In the genomic region with DNA sequence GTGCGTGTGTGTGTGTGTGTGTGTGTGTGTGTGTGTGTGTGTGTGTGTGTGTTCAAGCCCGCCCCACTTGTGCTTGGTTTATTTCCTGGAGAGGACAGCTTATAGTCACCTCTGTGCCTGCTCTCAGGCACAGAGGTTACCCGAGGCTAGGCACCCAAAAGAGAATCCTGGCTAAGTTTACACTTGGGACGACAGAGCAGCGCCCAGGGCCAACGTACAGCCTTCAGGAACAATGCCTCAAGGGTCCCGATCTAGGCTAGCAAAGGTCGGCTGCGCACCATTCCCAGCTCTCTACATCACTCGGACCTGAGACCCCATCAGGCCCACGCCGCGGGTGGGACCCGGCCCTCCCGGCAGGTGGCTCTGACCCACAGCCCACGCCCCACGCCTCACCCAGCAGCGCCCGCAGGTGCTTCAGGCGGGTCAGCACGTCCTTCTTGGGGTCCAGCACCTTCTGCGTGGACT, we compare ENCODE assay signal across 8 mouse cellular contexts. TPM values are rescaled to one million over a fixed set of nuclear protein-coding genes. Genes with fewer than 3 reads are reported as not detected.
A peak's percentile ranks its signal among the peaks of the same experiment; 100 is the strongest.
DNase-seq lines count a peak whose midpoint lies in the region; ATAC-seq and TF ChIP-seq lines count a peak whose summit lies in the region.

No protein-coding gene starts in this region.

- peak overlapping the region; percentile 73 for H3K4me3 ChIP-seq in forebrain, embryonic 15.5 days
- peak overlapping the region; percentile 87 for H3K4me3 ChIP-seq in liver, postnatal 0 days (ENCODE audit: low read depth, low read length)
- peak overlapping the region; percentile 83 for H3K4me3 ChIP-seq in stomach, embryonic 15.5 days (replicated peaks)

- 0% methylated on average over 21 of the region's 22 CpGs for WGBS in forebrain, embryonic 15.5 days
- WGBS in liver, postnatal 0 days (ENCODE audit: insufficient replicate concordance) = under 1% methylated on average over 21 of the region's 22 CpGs
- WGBS in stomach, embryonic 15.5 days = under 1% methylated on average over 22 of the region's 22 CpGs

- TF ChIP-seq CTCF in liver, postnatal 0 days (IDR thresholded peaks at IDR 0.05; ENCODE audit: low read depth) = no peak

- peak; percentile 24 for DNase-seq in left cerebral cortex, adult 11 months (ENCODE audit: low spot score)
- DNase-seq in left cerebral cortex, postnatal 14 days (ENCODE audit: low spot score in 2 of 2) = no peak
- peak; percentile 57 for DNase-seq in T-cell, adult 2 months (ENCODE audit: low spot score)
- DNase-seq in liver, postnatal 0 days = peak; percentile 56
- no peak for DNase-seq in layer of hippocampus, postnatal 36 days
- DNase-seq in right cerebral cortex, postnatal 36 days (ENCODE audit: low spot score in 2 of 2) = no peak

- no peaks in the 10 kb centered on the region for H3K27me3 ChIP-seq in forebrain, embryonic 15.5 days
- H3K27me3 ChIP-seq in liver, postnatal 0 days (ENCODE audit: insufficient read depth, low read length) = no peaks in the 10 kb centered on the region
- H3K27me3 ChIP-seq in stomach, embryonic 15.5 days (replicated peaks) = no peaks in the 10 kb centered on the region

- peak overlapping the region; percentile 22; the same call in 1 of the 2 replicates for H3K27ac ChIP-seq in forebrain, embryonic 15.5 days (replicated peaks)
- peak overlapping the region; percentile 87 for H3K27ac ChIP-seq in liver, postnatal 0 days (ENCODE audit: low read depth)
- H3K27ac ChIP-seq in stomach, embryonic 15.5 days = peak overlapping the region; percentile 63

- intact Hi-C loops in left cerebral cortex, postnatal 14 days (cut with DNase I) = no loop called here

- TF ChIP-seq EP300 in liver, postnatal 0 days (IDR thresholded peaks at IDR 0.05; ENCODE audit: low read depth) = no peak

- no peak; the same call in 1 of the 2 replicates for ATAC-seq in forebrain, embryonic 15.5 days (replicated peaks)
- ATAC-seq in liver, postnatal 0 days = peak; percentile 8
- no peak for ATAC-seq in stomach, embryonic 15.5 days (ENCODE audit: insufficient read depth, low FRiP score, low read depth)

- H3K9me3 ChIP-seq in forebrain, embryonic 15.5 days = no peaks in the 10 kb centered on the region
- no peaks in the 10 kb centered on the region for H3K9me3 ChIP-seq in liver, postnatal 0 days (ENCODE audit: low read length)
- no peaks in the 10 kb centered on the region for H3K9me3 ChIP-seq in stomach, embryonic 15.5 days

- peak overlapping the region; percentile 80 for H3K9ac ChIP-seq in forebrain, embryonic 15.5 days (replicated peaks)
- H3K9ac ChIP-seq in liver, postnatal 0 days (replicated peaks) = peak overlapping the region; percentile 93
- H3K9ac ChIP-seq in stomach, embryonic 15.5 days = peak overlapping the region; percentile 76

- H3K4me1 ChIP-seq in forebrain, embryonic 15.5 days = peaks cover 25% of the 10 kb centered on the region
- peaks cover 20% of the 10 kb centered on the region for H3K4me1 ChIP-seq in liver, postnatal 0 days (ENCODE audit: insufficient read depth)
- H3K4me1 ChIP-seq in stomach, embryonic 15.5 days = no peaks in the 10 kb centered on the region

- peak overlapping the region; percentile 69 for H3K4me2 ChIP-seq in forebrain, embryonic 15.5 days (replicated peaks)
- H3K4me2 ChIP-seq in liver, postnatal 0 days (ENCODE audit: low read depth, low read length) = peak overlapping the region; percentile 76
- H3K4me2 ChIP-seq in stomach, embryonic 15.5 days = peak overlapping the region; percentile 85

- no peaks in the 10 kb centered on the region for H3K36me3 ChIP-seq in forebrain, embryonic 15.5 days
- H3K36me3 ChIP-seq in liver, postnatal 0 days (replicated peaks; ENCODE audit: insufficient read depth, low read length) = no peaks in the 10 kb centered on the region
- H3K36me3 ChIP-seq in stomach, embryonic 15.5 days = no peaks in the 10 kb centered on the region

RNA-seq across cellular contexts. Expression of a gene that starts 0.7 kb away (rescaled TPM):
- total RNA-seq in left cerebral cortex, postnatal 14 days (2021) = 10 to 100 TPM; 19.2 to 26.2 TPM
- 14.2 and 15.0 TPM in 2 replicates for polyA plus RNA-seq in forebrain, embryonic 15.5 days (2015; fragmentation: Nextera tagmentation; extraction: Ambion mirVana)
- polyA plus RNA-seq in liver, postnatal 0 days (2015; fragmentation: Nextera tagmentation; extraction: Ambion mirVana) = 3.7 and 4.1 TPM in 2 replicates
- polyA plus RNA-seq in stomach, embryonic 15.5 days (2015; fragmentation: Nextera tagmentation; extraction: Ambion mirVana) = 8.5 and 9.0 TPM in 2 replicates
- total RNA-seq in layer of hippocampus, postnatal 36 days (2021) = 10 to 100 TPM; 27.5 to 32.8 TPM

Comparison
In these comparisons a context has a peak if more than half of its experiments do, and no peak if none do; other contexts are left out.
1. DNase-seq: peak in left cerebral cortex, adult 11 months (single experiment), T-cell, adult 2 months (single experiment) and liver, postnatal 0 days (single experiment); none in left cerebral cortex, postnatal 14 days (0 of 2), layer of hippocampus, postnatal 36 days (0 of 2) and right cerebral cortex, postnatal 36 days (0 of 2).
2. H3K27ac ChIP-seq: peak in every context shown above with its lines; median percentile 87 in liver, postnatal 0 days; 63 in stomach, embryonic 15.5 days; 22 in forebrain, embryonic 15.5 days.
3. Peak in every context shown above with its lines, with median percentiles within 50 percentile points of each other: H3K4me2 ChIP-seq, H3K4me3 ChIP-seq and H3K9ac ChIP-seq.